Mouse (Mus musculus) embryo, embryonic 9.5 days (tissue): Measurements from ENCODE around the gene Taok1.
A peak's percentile ranks its signal among the peaks of the same experiment; 100 is the strongest.
"Not testable (repeated sequence)": the region's sequence is repeated elsewhere in the genome, so short reads cannot be mapped to it uniquely, and the experiment has no call there.

Experiments used
- DNase-seq: peaks from one replicate; pipeline ENCODE4 v3.0.0-alpha.2; 2017; ENCODE audit errors: extremely low spot score

Taok1 gene

GRCm38 (mm10) chr11:77585201-77585600, 22.4 kb downstream of the Taok1 start:
- no peak for DNase-seq

DNA sequence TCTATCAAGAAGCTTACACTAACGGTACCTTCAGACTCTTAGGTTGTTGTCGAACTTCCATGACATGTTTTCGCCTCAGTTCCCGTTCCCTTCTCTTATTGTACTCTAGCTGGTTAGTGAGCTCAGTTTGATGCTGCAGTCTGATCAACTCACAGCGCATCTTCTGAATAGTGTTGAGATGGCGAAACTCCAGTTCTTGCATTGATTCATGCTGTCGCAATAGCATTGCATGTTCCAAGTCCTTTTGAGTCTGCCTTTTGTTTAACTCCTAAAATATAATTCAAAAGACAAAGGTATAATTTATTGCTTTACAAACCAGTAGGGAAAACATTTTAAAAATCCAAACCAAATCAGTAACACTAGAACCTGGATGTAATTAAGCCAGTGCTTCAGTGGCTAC, 62.4 kb downstream of the Taok1 start:
- DNase-seq: no peak

GRCm38 (mm10) chr11:77532202-77532846, 75.3 kb downstream of the Taok1 start:
- no peak for DNase-seq

DNA sequence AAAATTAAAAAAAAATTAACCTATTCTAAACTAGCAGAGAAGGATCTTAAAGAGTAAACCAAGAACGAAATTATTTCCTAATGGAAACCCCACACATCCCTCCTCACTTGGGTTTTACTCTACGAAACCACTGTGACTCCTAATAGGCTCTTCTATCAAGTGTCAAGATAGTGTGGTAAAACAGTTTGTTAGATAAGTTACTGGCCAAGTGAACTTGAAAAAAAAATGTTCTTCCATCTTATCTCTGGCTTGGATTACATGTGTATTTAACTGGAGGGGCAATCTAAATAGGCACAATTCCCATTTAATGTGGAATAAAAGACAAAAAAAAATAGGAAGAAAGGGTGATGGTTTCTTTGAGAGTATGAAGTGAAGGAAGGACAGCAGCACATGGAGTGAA, 76.8 kb downstream of the Taok1 start:
- no peak for DNase-seq

DNA sequence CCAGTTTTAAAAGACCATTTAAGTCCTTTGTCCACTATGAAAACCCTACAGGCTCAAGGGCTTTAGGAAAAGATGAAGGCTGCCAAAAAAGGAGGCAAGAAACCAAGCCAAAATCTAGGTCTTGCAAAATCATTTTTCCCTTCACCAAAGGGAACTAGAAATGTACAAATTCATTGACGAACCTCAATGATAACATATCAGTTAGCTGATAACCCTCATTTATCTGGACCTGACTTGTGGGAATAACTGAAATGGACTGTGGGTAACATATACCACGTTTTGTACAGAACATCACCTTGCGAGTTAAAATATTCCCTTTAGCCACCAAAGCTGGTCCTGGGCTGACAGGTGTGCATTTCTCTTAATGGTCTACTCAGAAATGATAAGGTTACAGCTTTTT, 78.0 kb downstream of the Taok1 start:
- no peak for DNase-seq

- DNase-seq: not testable (repeated sequence)
Measured at GRCm38 (mm10) chr11:77528420-77528819, 79.2 kb downstream of the Taok1 start.

- no peak for DNase-seq
Measured at GRCm38 (mm10) chr11:77525804-77526486, 81.7 kb downstream of the Taok1 start.

GRCm38 (mm10) chr11:77520601-77521529, 86.8 kb downstream of the Taok1 start:
- DNase-seq: no peak

DNA sequence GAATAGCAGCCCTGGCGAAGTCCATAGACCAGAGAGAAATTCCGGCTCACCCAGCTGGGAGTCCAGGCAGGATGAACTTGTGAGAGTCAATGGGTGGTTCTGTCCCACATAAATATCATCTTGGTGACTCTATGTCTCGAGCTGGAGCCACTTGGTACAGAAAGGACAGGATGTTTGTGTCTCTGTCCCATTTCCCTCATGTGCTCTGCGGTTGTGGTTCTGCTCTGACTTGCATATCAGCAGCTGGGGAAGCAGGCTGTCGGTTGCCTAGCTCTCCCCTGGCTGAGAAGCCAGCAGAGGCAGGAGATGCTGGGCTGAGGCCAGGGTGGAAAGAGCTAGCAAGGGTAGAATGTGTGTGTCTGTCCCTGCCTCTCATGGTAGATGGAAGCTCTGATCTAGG, 88.6 kb downstream of the Taok1 start, which contains the start of gene Gm10392:
Gene Gm10392 (minus strand): TSS at position 156 of the 400 bp plus-strand sequence.
- no peak for DNase-seq

DNA sequence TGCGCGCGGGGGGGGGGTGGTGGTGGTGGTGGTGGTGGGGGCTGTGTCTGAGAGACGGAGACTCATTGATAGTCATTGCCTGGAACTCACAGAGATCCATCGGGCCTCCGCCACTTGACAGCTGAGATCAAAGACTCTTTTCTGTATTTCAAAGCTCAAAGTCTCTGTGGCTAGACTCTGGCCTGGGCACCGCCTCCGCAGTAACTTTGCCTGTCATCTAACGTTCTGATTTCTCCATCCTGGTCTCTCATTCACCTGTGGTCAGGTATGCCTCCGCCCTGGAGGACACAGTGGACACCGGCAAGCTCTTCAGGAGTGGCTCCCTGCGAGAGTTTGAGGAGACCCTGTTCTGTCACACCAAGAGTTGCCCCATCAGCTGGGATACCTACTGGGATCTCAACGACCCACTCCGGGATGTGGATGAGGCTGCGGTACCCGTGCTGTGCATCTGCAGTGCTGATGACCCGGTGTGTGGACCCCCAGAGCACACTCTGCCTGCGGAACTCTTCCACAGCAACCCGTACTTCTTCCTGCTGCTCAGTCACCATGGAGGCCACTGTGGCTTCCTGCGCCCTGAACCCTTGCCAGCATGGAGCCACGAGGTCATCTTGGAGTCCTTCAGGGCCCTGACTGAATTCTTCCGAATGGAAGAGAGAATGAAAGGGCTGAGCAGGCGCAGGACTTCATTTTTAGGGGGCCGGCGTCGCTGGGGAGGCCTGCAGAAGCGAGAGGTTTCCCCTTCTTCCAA, 89.4 kb downstream of the Taok1 start:
- DNase-seq: no peak

DNA sequence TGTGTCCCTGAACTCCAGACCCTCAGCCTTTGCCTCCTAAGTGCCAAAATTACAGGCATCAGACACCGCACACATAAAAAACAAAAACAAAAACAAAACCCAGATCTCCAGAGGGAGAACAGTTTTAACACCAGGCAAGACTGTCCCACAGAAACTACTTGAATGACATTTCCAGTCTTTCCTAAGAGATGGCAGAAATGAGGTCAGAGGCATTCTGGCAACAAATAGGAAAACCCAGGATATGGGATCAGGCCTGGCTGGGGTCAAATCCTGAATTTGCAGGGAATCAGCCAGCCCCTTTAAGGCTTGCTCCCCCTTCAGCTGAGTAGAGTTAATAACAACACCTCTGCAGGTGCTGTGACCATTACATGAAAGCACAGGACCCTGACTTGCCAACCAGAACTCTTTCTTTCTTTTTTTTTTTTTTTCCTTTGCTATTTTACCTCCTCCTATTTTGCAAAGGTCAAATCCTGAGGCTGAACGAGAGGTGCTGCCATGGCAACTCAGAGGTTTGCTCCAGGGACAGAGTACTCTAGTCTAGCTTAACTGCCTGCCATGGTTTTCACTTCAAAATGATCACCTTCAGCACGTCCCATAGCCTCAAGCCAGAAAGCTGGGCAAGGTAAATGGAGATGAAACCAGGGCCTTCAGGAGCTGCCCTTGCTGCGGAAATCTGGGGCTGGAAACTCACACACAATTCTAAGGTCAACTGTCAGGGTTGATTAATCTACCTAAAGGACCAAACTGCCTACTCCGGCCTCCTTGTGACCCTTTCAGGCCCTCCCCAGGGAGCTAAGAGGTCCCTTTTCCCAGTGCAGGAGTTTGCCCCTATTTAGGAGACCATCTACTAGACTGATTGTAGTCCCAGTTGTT, 90.8 kb downstream of the Taok1 start:
- DNase-seq: no peak

- no peak for DNase-seq
Measured at GRCm38 (mm10) chr11:77515637-77516552, 91.7 kb downstream of the Taok1 start, which contains the start of gene Trp53i13. Trp53i13 (minus strand) TSS chr11:77515980.

DNA sequence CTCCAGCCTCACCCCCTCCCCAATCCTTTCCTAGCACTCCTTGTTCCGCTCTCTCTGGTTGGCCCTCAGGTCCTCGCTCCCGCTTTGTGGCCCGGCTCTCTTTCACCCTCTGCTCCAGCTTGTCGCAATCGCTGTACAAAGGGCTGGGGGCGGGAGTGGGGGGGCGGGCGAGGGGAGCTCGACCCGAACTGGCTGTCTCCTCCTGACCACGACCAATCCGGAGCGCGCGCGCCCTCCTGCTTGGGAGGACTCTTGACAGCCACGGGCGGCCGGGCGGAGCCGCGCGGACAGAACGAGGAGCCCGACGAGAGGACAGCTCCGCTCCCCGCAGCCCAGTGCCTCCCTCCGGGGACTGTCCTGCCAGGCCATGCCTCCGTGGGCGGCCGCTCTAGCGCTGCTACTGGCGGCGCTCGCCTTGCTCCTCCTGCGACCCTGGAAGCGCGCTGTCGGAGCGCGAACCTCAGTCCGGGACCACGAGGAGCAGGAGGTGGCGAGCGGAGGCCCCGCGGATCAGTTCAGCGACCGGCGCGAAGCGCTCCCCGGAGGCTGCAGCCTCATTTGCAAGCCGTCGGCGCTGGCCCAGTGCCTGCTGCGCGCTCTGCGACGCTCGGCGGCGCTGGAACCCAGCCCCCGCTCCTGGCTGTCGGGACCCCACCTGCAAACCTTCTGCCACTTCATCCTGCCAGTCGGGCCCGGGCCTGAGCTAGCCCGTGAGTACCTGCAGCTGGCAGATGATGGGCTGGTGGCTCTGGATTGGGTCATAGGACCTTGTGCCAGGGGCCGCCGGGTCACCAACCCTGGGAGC, 92.6 kb downstream of the Taok1 start, which contains the start of gene Abhd15:
Gene Abhd15 (plus strand): TSS at position 290 of the 805 bp plus-strand sequence.
- DNase-seq: peak; percentile 84

DNA sequence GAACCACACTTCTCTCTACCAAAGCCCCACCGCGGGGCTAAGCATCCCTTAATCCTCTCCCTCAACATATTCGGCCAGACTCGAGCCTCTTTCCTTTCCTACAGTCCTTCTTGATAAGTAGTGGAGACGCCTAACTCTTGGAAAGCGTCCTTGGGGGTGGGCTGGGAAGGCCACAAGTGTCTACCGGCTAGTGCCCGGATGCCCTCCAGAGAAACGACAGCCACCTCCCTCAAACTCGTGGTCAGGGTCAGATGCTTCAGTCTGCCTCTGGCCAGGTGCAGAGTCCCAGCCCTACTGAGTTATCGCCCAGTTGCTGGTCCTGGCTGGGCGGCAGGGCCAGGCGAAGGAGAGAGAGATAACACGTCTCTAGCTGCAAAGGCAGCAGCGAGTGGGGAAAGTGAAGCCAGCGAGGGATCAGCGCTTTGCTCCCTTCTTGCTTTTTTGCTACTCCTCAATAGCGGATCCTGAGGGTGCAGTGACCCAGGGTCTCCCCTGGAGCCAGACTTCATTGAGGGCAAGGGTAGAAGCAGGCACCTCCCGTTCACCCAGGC, 93.3 kb downstream of the Taok1 start:
- DNase-seq: peak; percentile 34

DNA sequence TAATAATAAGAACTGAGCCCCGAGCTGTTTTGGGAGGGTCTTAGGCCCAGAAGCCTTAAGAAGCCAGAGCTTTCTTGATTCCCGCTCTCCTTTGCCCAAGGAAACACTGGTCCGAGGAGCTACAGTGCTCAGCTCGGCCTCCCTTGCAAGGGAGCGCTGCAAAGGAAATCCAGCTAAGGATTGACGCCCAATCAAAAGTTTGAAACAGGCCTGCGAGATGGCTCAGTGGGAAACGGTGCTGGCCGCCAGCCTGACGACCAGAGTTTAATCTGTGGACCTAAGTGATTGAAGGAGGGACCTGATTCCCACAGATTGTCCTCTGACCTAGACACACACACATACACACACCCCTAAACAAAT, 93.8 kb downstream of the Taok1 start:
- no peak for DNase-seq

DNA sequence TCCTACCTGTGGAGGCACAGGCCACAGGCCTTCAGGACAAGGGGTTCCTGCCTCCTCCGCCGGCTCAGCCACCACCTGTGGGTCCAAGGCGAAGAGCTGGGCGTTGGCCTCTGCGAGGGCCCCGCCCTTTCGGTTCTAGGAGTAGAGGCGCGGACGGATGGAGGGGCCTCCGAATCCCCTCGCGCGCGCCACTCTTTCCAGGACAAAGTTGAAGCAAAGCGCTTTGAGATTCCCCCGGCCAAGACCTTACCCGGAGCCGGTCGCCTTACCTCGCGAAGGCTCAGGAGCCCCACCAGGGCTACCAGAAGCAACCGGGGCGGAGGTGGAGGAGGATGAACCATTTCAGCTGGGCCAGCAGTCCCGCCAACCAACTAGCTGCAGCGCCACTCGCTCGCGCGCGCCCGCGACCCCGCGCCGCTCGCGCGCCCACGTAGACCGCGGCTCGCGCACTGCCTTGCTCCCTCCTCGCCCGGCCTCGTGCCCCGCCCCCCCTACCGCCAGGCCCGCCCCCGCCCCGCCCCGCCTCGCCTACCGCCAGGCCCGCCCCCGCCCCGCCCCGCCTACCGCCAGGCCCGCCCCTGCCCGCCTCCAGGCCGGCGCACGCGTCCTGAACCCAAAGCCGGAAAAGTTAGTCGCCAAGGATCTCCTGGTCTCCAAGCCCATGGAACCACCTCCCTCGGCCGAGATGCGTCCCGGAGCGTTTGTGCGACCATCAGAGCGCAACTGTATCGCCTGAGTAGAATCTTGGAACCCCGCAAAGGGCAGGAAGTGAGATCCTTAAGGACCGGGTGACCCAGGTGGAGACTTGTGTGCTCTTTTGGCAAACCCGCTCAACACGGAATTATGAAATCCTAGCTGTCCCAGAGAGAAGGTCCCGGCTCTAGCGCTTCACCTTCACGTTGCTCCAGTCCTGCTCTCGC, 94.5 kb downstream of the Taok1 start:
- peak; percentile 97 for DNase-seq

DNA sequence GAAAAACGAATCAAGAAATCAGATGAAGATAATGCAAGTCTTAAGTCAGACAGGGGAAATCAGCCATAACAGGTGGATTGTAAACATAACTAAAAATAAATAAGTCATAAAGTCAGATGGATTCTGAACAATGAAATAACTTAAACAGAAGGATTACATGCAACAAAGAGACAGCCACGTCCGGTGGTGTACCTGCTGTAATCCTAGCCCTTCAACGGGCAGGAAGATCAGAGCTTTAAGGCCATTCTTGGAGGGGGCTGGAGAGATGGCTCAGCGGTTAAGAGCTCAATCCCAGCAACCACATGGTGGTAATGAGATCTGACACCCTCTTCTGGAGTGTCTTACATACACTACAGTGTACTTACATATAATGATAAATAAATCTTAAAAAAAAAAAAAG, 96.3 kb downstream of the Taok1 start:
- no peak for DNase-seq
